Mouse (Mus musculus) limb, embryonic 12.5 days (tissue): ENCODE results near the gene Ier2. TPM values are rescaled to one million over a fixed set of nuclear protein-coding genes. Genes with fewer than 3 reads are reported as not detected.

Source experiments
- ATAC-seq: fragments of 200-750 bp; cut with Nextera tagmentation; 2 replicates; pipeline ENCODE4 v1.8.0; 2017; ENCODE audit warnings: low read depth, moderate TSS enrichment; ENCODE audit not compliant: insufficient number of reproducible peaks, insufficient read depth, low FRiP score, low TSS enrichment
- H3K27ac ChIP-seq: fragments of 300-500 bp; sonication (generic); 2 replicates; pipeline ENCODE4 v1.5.1; 2016; ENCODE audit warnings: mild to moderate bottlenecking, moderate library complexity
- H3K27me3 ChIP-seq: fragments of 300-500 bp; sonication (generic); 2 replicates; pipeline ENCODE4 v1.6.1; 2016; ENCODE audit warnings: mild to moderate bottlenecking, moderate library complexity
- H3K36me3 ChIP-seq: fragments of 300-500 bp; sonication (generic); 2 replicates; pipeline ENCODE4 v1.6.1; 2016; ENCODE audit warnings: mild to moderate bottlenecking, moderate library complexity
- H3K4me1 ChIP-seq: fragments of 300-500 bp; sonication (generic); replicated peaks from 2 replicates; pipeline ENCODE4 v1.6.1; 2016
- H3K4me2 ChIP-seq: fragments of 300-500 bp; sonication (generic); 2 replicates; pipeline ENCODE4 v1.6.1; 2016; ENCODE audit warnings: mild to moderate bottlenecking, moderate library complexity
- H3K4me3 ChIP-seq: fragments of 300-500 bp; sonication (generic); replicated peaks from 2 replicates; pipeline ENCODE4 v1.5.1; 2016; ENCODE audit warnings: mild to moderate bottlenecking
- H3K9ac ChIP-seq: fragments of 300-500 bp; sonication (generic); replicated peaks from 2 replicates; pipeline ENCODE4 v1.6.1; 2016; ENCODE audit warnings: mild to moderate bottlenecking, moderate library complexity
- H3K9me3 ChIP-seq: fragments of 300-500 bp; sonication (generic); 2 replicates; pipeline ENCODE4 v1.6.1; 2016; ENCODE audit warnings: mild to moderate bottlenecking, moderate library complexity
- WGBS: fragments of 180-500 bp; shearing (Covaris S2); methylation state at CpG from one replicate; pipeline ENCODE4 v1.1.7; 2016; 5-methylcytosine and 5-hydroxymethylcytosine counted together
- polyA plus RNA-seq: library from polyadenylated mRNA; unstranded; fragments of >200 nt; fragmentation: Nextera tagmentation; extraction: Ambion mirVana; gene quantifications from 2 replicates; pipeline ENCODE4 v1.2.1, GENCODE M21; 2016

Ier2 gene
- polyA plus RNA-seq, 1 experiment from 2014 or later = 144 TPM

- Histone ChIP-seq H3K4me3 (peak overlapping the region; percentile 22), H3K9me3 (no peaks in the 10 kb centered on the region), H3K4me2 (peak overlapping the region; percentile 45), H3K9ac (no peak overlapping the region; the same call in 1 of the 2 replicates), H3K36me3 (0 out of 2 replicates have a peak, but pooled peaks cover 3% of the 10 kb centered on the region), H3K27ac (peak overlapping the region; percentile 71), H3K27me3 (peaks cover 45% of the 10 kb centered on the region), H3K4me1 (peaks cover 22% of the 10 kb centered on the region)
- 21% methylated on average over 22 of the region's 22 CpGs for WGBS
- peak; percentile 60; the same call in 1 of the 2 replicates for ATAC-seq
These were observed 46.8 kb downstream of the Ier2 start for GRCm38 (mm10) chr8:84615666-84616485.

- Histone ChIP-seq H3K9me3 (no peaks in the 10 kb centered on the region), H3K36me3 (0 out of 2 replicates have a peak, but pooled peaks cover 3% of the 10 kb centered on the region), H3K27ac (no peak overlapping the region), H3K4me1 (peaks cover 22% of the 10 kb centered on the region), H3K27me3 (peaks cover 41% of the 10 kb centered on the region), H3K9ac (no peak overlapping the region), H3K4me2 (peak overlapping the region; percentile 30), H3K4me3 (no peak overlapping the region)
- WGBS = 30% methylated on average over 16 of the region's 16 CpGs
- no peak for ATAC-seq
These were observed 48.0 kb downstream of the Ier2 start for GRCm38 (mm10) chr8:84614512-84615223.

Other genes starting within 250 kb of the Ier2 start
- 63.4 and 66.9 TPM in 2 replicates for gene Trmt1, start 23.5 kb upstream of the Ier2 start, polyA plus RNA-seq
- gene Nacc1, start 25.0 kb upstream of the Ier2 start, polyA plus RNA-seq = 16.9 and 21.4 TPM in 2 replicates
- gene Lyl1, start 38.6 kb upstream of the Ier2 start, polyA plus RNA-seq = 3.7 and 4.7 TPM in 2 replicates
- 9.7 and 11.8 TPM in 2 replicates for gene G430095P16Rik, start 60.2 kb upstream of the Ier2 start, polyA plus RNA-seq
- gene Nfix, start 137.5 kb upstream of the Ier2 start, polyA plus RNA-seq = 14.5 and 18.1 TPM in 2 replicates
- gene Dand5, start 160.0 kb upstream of the Ier2 start, polyA plus RNA-seq = 4.1 and 5.1 TPM in 2 replicates
- gene Gadd45gip1, start 168.7 kb upstream of the Ier2 start, polyA plus RNA-seq = 46.5 and 48.6 TPM in 2 replicates
- 104 and 109 TPM in 2 replicates for gene Rad23a, start 177.8 kb upstream of the Ier2 start, polyA plus RNA-seq
- 764 and 842 TPM in 2 replicates for gene Calr, start 184.1 kb upstream of the Ier2 start, polyA plus RNA-seq
- gene Farsa, start 194.1 kb upstream of the Ier2 start, polyA plus RNA-seq = 109 and 114 TPM in 2 replicates
- 86.5 and 88.8 TPM in 2 replicates for gene Syce2, start 209.3 kb upstream of the Ier2 start, polyA plus RNA-seq
- gene Gcdh, start 231.1 kb upstream of the Ier2 start, polyA plus RNA-seq = 42.8 and 44.9 TPM in 2 replicates
- gene Klf1, start 239.1 kb upstream of the Ier2 start, polyA plus RNA-seq = 4.3 and 5.1 TPM in 2 replicates
- 12.8 and 14.0 TPM in 2 replicates for gene Dnase2a, start 245.7 kb upstream of the Ier2 start, polyA plus RNA-seq